Mouse (Mus musculus) monocyte, adult 2 months (primary cell): ENCODE data around the gene Dnpep.

Experiments used
- DNase-seq, 2 experiments: peaks; one replicate each; pipeline ENCODE4 v3.0.0; 2022; ENCODE audit warnings: low spot score in 2 of 2, low read depth in 1 of 2

Dnpep gene

DNA sequence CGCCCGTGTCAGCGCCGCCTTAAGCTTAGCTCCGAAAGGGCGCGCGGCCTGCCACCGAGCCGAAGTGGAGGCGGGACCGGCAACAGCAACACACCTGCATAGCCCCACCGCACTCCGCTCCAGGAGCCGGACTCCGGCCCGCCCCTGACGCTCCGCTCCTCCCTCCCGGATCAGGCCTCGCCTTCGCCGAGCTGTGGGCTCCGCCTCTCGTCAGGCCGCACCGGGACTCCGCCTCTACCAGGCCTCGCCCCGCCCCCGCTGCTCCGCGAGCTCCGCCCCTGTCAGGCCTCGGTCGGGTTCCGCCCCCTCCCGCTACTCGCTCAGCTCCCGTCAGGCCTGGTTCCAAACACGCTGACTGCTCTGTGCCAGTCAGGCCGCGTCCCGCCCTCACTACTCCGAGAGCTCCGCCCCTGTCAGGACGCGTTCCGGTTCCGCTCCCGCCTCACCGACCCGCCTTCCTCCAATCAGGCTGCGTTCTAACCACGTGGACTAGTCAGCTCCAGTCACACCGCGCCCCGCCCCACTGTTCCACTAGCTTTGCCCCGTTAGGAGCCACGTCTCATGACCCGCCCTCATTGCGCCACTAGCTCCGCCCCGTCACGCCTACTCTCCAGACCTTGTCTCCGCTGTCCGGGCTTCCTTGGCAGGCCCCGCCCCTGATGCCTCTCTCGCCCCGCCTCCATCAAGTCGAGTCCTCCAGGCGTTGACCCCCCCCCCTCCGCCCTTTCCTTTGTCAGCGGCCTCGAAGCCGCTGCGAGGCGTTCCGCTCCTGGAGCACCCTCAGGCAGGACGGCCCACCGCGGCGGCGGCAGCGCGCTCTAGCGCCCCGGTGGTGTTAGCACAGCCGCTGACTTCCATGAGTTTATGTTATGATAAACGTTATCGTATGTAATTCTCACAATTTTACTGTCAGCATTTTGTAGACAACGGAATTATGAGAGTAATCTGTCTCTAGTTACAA is at the start of gene Dnpep:
Dnpep (minus strand) TSS at position 750 of the 961 bp plus-strand sequence.
- peak; percentile 100 for DNase-seq

DNA sequence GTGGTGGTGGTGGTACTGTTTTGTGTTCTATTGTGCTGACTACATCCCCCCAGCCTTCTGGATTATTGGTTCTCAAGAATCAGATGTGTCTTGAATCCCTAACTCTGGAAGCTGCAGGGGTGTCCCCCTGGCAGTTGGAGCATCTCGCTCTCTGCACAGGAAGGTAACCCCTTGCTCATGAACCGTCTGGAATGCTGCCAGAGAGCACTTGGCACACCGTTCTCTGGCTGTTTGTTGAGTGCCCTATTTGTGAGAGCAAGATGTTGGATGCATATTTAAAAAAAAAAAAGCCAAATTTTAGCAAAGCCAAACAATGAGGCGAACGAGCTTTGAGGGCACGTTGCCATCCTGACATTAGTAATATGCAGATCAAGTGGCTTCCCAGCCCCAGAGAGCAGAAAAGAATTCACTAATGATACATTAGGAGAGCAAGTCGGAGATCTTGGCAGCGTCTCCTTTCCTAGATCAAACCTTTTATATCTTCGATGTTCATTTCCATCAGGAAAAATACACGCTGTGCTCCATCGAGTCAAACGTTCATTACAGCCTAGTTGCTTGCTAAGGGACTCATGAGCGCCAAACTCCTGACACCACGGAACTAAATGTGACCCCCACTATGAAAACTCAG is 47.8 kb upstream of the Dnpep start:
- no peak for DNase-seq

DNA sequence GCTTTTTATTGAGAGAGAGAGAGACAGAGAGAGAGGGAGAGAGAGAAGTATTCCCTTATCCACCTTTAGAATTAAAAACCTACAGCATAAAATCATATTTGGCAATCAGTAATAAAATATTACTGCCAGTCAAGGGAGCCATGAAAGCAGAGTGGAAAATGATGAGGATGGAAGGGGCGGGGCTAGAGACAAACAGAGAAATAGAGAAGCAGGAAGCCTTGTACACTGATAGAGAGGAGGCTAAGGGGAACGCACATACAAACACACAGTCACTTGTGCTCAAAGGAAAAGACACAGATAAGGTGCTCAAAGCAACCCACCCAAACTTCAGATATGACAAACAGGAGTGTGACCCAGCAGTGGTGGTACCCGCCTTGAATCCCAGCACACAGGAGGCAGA is 46.1 kb upstream of the Dnpep start:
- no peak for DNase-seq

DNA sequence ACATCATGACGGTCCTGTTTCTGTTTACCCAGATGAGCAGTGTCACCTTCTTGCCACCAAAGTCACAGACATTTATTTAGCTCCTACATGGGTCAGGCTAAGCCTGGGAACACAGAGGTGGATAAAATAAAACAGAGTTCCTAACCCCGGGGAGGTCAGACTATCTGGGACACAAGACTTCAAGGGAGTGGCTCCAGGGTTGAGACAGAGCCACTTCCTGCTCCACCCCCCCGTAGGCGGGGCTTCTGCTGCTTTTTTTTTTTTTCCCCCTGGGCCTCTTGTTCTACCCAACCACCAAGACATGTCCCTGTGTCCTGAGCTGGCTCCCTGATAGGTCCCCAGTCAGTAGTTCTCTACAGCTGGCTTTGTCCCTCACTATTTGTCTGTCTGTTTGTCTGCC is 44.0 kb upstream of the Dnpep start:
- DNase-seq: no peak

DNA sequence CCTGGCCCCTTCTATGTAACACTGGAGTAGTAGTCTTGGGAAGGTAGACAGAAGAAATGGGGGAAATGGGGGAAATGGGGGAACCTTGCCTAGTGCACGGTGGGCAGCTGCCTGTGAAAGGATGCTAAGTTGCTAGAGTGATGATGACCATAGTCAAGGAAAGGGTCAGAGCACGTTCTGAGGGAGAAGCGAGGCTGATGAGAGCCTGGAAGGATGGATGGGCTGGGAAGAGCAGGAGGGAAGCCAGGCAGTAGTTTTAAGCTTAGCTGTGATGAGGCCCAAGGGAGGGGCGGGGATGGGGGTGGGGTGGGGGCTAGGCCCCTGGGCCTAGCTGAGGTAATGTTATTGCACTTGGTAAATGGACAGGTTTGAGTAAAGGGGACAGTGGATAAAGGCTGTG is 43.3 kb upstream of the Dnpep start:
- DNase-seq: no peak

DNA sequence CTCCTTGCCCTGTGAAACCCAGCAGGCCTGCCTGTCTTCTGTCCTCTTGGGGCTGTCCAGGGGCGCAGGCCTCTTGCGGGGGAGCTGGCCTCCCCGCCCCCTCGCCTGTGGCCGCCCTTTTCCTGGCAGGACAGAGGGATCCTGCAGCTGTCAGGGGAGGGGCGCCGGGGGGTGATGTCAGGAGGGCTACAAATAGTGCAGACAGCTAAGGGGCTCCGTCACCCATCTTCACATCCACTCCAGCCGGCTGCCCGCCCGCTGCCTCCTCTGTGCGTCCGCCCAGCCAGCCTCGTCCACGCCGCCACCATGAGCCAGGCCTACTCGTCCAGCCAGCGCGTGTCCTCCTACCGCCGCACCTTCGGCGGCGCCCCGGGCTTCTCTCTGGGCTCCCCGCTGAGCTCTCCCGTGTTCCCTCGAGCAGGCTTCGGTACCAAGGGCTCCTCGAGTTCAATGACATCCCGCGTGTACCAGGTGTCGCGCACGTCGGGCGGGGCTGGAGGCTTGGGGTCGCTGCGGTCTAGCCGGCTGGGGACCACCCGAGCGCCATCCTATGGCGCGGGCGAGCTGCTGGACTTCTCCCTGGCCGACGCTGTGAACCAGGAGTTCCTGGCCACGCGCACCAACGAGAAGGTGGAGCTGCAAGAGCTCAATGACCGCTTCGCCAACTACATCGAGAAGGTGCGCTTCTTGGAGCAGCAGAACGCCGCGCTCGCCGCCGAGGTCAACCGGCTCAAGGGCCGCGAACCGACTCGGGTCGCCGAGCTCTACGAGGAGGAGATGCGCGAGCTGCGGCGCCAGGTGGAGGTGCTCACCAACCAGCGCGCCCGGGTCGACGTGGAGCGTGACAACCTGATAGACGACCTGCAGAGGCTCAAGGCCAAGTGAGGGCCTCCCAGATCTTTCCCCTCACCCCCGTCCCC is 42.6 kb upstream of the Dnpep start, which contains the start of gene Des:
Des (plus strand) TSS at position 218 of the 920 bp plus-strand sequence.
- DNase-seq: no peak

DNA sequence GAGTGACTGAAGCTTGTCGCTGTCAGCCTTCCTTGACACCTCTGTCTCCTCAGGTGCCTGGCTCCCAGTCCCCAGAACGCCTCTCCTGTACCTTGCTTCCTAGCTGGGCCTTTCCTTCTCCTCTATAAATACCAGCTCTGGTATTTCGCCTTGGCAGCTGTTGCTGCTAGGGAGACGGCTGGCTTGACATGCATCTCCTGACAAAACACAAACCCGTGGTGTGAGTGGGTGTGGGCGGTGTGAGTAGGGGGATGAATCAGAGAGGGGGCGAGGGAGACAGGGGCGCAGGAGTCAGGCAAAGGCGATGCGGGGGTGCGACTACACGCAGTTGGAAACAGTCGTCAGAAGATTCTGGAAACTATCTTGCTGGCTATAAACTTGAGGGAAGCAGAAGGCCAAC is 41.6 kb upstream of the Dnpep start:
- no peak for DNase-seq

DNA sequence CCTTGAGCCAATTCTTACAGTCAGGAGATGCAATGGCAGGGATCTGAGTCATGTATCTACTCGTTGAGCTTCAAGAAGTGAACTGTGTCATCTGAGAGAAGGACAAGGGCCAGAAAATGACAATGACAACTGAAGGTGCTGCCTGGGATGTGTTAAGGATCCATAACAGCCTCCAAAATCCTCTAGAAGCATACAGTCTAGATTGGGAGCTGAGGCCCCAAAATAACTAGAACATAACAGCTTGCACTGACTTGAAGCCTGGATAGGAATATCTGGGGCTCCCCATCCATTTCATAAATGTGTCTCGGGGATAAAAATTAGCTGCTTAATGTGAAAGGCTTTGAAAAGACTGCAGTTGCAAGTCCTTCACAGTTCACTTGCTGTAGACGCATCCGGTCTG is 40.2 kb upstream of the Dnpep start:
- no peak for DNase-seq

DNA sequence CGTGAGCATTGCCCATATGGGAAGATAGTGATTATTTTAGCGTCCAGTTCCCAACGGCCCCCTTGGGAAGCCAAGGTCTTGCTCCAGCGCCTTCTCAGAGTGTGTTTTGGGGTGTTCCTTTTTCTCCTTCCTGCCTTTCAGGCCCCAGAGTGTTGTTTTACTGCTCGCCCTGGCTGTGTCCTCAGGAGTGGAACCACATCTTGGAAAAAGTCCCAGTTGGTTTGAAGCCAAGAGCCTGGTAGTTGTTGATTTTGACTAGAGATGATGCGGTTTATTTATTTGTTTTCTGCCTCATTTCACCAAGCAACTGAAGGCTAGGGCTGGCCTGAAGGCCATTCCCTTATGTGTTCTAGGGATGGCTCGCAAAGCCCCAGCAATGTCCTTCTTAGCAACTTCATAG is 39.5 kb upstream of the Dnpep start:
- DNase-seq: no peak

DNA sequence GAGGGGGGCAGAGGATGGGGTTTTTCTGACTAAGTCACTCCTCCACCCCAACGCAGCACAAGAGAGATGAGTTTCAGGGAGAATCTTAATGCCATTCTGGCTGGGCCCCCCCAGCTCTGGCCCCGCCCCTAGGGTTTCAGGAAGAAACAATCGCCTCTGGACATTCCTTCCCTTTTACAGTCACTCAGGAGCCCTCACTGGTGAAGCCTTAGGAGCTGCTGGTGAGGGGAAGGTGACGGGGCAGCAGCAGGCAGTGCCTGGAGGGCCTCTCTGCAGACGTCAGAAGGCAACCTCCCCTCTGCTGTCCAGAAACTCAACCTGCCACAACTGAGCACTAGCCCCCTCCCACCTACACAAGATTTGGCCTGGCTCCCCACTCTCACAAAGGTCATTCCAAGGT is 31.5 kb upstream of the Dnpep start:
- no peak for DNase-seq

DNA sequence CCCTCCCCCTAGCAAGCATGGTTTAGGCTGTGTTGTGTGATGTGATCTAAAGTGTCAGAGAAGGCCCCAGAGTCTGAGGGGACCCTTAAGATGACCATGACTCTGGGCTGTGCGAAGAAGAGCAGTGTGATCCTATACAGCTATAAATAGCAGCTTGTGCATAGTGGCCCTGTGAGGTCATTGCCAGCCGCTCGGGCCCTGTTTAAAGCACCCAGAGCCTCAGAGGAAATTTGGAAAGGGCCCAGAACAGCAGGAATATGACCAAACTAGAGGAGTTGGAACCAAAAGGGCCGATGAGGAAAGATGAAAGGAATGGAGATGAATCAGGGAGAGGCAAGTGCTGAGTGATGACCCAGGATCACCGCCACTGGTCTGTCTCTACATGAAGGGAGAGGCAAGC is 29.5 kb upstream of the Dnpep start:
- no peak for DNase-seq

DNA sequence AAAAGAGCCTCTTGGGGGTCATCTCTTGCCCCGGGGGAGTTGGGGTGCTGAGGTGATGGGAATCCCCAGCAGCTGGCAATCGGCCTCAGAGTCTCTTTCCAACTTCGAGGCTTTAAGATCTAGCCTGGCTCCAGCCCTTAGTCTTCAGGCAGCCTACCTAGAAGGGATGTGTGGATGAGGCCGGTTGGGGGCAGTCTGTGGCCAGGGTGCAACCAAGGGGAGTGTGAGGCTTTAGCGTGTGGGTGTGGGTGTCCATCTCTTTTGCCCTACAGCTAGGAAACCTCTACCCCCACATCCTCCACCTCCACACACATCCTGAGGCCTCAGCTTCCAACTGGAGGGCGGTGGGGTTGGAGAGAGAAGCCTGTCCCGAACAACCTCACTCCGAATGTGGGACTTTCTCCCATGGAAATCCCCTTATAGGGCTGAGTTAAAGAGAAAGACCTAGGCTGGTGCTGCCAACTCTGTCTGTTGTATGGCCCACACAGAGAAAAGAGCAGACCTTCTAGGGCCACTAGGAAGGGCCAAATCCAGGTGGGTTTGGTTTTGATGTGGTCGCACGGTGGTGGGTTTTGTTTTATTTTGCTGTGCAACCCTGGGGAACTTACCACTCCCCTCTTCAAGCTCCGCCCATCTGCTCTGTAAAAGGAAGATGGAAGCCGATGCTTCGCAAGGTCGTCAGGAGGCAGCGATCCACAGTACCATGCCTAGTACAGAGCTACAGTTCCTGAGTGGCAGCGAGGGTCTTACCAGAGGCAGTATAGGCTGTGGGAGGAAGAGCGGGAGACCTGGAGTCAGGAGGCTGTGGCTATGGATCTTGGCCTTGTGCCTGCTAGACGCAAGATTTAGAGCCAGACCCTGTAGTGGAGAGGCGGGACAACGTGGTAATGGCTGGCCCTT is 27.5 kb upstream of the Dnpep start:
- DNase-seq: no peak

DNA sequence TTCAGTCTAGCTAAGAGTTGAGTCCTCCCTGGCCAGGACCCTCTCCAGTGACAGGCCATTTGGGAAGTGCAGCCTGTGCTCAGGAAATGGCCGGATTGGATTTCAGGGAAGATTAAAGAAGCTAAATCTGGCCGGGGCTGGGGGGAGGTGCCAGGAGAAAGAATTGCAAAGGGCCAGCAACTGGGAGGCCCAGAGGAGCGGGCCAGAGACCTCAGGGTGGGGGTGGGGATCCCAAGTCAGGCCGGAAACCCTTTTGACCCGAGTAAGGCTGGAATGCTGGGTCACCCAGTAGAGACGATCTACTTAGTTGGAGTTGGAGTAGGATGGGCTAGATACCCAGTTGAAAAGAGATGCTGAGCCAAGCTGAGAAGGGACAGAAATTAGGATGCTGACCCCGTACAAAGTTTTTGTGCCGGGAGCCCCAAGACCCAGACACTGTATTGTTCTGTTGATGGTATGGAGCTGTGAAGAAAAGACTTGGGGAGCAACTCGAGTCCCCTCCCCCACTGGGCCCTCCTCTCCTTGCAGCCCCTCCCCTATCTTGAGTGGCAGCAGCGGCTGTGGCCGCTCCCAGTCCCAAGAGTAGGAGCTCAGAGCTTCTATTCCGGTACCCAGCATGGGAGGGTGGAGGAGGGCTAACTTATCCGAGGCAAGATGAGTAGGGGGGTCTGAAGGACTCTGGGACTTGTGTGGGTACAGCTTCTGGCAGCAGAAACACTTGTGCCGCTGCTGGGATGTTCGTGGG is 26.7 kb upstream of the Dnpep start:
- no peak for DNase-seq

DNA sequence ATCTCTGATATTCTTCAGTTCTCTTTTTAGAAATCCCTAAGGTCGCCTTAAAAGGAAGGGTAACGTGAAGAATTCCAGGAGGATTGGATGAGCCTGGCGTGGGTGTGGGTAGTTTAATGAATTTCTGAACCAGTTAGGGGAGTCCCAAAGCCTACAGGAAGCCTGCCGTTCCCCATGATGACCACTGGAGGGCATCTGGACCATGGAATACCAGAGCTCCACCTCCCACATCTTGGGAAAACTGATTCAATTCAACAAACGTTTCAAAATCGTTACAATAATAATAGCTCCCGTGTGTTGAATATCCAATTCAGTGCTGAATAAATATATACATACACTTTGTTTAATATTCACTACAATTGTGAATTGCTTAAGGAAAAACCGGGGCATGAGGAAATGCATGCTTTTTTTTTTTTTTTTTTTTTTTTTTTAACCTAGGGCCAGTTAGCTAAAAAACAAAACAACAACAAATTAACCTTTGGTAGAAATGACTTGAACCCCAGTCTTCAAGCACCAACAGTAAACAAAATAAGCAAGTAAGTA is 25.2 kb upstream of the Dnpep start:
- DNase-seq: no peak

DNA sequence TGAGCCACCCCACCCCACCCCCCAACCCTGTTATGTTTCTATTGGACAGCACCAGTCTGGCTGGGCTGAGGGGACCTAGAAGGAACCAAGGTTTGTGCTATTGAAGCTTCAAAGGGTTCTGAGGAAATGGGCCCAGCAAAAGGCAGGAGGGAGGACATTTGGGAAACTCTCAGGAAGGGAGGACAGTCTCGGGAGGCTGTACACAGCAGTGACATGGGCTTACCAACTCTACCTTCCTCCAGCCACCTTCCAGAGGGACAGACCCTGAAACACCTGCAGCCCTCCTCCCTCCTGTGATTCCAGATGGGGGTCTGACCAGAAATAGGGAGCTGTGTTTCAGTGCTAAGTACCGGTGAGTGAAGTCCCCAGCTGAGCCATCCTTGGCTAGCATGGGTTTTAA is 22.7 kb upstream of the Dnpep start:
- no peak for DNase-seq

DNA sequence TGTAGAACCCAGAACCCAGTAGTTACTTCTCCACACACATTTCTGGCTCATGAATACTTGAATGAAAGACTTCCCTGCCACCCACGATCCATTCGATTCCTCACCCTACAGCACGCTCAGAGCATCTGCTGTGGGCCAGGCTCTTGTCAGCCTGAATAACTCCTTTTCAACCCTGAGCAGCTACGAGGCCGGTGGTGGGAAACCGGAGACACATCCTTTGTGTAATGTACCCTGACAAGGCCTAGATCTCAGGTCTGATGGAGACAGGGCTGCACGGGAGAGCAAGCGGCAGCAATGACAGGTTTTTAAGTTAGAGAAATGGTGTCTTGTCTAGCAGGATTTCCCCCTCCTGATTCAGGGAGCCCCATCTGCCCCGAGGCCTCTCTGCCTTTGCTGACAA is 21.5 kb upstream of the Dnpep start:
- DNase-seq: no peak

DNA sequence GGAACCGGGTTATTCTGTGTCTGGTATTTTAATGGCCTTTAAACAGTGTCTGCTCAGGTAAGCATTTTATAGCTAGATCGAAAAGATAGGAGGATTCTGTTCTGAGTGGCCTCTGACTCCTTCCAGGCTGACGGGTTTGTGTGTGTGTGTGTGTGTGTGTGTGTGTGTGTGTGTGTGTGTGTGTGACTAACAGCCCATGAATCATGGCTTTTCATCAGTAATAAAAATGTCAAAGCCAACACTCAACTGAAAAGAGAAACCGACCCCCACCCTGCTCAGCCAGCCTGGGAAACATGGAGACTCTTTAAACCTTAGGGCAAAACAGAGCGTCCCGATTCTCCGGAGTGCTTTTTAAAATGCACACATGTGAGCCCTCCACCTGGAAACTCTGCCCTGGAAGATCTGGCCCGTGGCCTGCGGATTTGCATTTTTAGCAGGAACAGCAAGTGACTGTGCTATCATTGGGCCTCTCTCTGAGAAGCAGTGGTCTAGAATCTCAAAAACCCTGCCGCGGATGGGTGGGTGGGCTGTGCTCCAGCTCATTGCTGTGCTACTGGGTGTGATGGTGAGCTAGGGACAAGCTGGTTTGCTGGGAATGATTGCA is 20.4 kb upstream of the Dnpep start:
- no peak for DNase-seq

DNA sequence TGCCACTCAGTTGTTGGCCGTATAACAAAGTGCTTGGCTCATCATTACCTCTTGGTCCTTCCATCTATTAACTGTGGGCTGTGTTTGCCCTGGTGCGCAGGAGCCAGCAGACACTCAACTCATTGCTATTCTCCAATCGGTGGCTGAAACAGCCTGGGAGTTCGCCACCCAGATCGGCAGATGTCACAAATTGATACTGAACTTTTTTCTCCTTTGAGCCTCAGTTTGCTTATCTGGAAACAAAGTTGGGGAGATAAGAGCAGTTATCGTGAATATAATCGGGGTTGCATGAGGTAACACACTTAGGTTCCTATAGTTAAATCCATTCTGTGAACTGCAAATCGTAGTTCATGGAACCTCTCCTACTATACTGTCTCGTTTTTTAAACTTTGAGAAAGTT is 19.3 kb upstream of the Dnpep start:
- DNase-seq: no peak

DNA sequence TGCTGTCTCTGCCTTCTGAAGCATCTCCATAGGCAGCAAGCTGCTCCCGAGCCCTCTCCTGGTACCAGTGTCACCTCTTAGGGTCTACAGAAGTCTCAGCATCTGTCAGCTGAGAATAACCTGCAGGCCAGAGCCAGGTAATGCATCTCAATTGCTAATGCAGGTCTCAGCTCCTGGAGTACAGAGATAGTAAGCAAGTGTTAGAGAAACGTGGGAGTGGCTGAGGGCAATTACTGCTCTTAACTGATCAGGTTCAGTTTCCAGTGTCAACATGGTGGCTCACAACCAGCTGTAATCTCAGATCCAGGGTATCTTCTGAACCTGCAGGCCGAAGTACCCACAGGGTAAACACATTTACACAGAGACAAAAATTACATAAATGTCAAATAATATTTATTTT is 18.7 kb upstream of the Dnpep start:
- DNase-seq: no peak
